Mouse (Mus musculus) cerebellum, postnatal 25 days (tissue): ENCODE results near the gene Tenm2.

Experiments
- DNase-seq, 2 experiments: peaks; one replicate each; pipeline ENCODE4 v3.0.0; 2021; ENCODE audit warnings: mixed read lengths in 2 of 2

Tenm2 gene

DNA sequence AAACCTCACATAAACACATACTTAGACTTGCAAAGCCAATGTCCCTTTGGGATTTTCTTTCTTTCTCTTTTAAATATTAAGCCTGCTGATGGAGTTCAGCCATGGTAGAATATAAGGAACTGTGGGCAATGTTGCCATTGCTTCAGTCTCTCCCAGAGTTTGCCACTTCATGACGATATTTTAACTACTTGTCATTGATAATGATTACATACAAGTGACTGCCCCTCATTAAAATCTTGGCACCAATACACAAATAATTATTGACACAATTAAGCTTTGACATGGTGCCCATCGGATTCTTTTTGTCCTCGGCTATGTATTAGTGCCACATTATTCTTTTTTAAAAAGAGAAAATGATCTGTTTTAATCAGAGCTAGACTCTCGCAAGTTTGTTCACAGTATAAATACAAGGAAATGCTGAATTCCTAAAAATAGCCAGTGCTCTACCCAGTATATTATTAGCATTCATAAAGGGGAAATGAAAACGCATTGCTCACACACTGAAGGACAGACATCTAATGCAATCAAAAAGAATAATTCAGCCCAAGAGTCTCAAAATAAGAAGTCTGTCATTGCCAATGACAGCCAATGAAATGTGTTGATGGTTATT is 158.7 kb downstream of the Tenm2 start:
- DNase-seq = no peak

DNA sequence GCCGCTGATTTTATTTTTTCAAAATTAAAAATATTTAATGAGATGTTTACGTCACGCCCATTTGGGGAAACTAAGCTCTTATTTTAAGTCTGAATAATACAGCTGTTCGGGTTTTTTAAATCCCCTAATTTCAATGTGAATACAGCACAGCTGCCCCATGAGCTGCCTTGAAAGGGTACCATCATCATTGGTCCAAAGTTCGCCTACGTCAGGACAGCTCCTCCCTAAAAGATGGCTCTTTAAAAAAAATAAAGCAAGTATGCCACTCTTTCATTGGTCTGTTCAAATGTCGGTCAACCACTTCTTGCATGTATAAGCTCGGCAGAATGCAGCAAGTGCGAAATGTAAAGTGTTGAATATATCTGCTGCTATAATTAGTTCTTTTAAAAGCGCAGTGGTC is 160.4 kb downstream of the Tenm2 start:
- no peak for DNase-seq

DNA sequence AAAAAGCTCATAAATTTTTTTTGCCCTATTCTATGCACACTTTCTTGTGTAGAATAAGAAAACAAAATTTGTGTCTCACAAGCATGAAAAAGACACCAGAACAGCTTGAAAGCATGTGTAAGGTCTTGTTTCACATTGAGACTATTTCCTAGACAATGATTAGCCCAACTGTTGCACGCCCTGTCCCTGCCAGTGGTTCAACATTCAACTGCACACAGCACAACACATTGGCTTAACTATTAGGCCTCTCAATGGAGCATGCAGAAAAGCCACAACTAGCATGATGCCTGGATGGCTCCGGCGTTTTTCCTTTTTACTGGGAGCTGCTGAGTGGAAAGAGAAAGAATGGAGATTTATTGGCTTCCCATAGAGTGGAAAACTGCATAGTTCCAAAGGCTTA is 170.3 kb downstream of the Tenm2 start:
- no peak for DNase-seq

DNA sequence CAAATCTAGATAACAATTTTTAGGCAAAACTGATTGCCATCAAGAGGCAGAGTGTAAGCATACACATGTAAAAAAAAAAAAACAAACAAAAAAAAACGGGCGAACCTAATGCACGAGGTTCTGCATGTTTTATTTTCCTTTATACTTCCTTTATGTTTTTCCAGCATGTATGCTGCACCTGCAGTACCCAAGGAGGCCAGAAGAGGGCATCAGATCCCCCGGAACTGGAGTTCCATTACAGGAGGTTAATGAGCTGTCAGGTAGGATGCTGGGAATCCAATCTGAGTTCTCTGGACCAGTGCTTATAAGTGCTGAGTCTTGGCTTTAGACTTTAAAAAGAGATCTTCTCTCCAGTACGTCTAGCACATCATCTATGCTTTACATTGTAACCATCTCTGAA is 189.1 kb downstream of the Tenm2 start:
- peak; percentile 11 to 40 for DNase-seq

DNA sequence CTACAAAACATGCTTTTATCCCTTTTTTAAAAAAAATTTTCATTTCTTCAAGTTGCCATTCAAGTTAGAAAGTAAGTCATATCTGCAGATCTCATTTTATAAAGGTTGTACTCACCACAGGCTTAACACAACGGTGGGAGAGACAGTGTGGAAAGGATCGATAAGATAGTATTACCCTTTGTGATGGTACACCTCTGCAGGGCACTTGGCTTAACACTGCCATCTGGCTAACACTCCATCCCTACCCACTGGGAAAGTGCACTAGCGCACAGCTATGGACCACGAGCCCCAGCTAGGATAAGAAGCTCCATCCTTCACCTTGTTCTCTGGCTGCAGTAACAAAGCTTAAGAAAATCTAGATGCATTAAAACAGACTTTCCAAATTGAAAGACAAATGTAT is 194.5 kb downstream of the Tenm2 start:
- DNase-seq = no peak

DNA sequence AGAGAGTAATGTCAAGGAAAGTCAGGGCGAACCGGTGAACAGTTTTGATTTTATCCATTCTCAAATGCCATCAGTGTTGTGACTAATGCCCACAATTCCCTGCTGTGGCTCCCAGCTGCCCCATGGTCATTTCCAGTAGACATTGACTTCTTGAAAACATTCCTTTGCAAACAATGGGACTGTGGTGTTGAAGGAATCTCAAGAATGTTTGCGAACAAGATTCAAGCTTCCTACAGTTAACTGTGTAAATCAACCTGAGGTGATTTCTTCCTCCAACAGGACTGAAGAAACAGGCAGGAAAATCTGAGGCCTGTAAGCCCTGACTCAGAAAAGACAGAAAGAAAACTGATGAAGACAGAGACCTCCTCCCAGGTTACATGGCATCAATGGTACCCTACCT is 196.5 kb downstream of the Tenm2 start:
- no peak for DNase-seq

DNA sequence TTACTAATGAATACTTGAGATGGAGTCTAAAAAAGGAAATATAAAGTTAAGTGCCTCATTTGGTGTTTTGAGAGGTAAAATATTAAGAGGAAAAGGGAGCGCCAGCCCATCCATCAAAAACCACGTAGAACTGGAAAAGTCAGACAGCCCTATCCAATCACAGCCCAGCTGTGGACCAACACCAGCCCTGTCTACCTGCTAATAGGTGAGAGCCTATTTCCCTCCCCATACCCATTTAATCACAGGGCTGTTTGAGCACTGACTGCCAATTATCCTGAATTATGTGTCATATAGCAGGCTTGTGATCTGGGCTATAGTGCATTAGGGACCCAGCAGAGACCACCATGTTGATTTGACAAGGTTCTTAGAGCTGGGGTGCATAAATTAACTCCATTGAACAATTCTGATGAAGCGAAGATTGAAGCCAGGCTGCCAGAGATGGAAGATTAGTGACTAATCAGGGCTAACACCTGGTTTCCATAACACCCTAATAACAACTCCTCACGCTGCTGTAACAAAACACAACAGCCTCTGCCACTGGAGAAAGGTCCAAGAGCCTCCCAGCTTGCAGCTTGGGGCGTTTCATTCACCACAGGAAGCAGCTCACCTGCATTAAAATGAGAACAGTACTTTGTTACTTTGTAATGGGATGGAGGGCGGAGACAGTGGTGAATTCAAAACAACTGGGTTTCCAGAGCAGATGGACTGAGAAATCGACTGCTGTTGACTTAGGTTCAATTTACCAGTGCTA is 204.3 kb downstream of the Tenm2 start:
- DNase-seq = no peak

DNA sequence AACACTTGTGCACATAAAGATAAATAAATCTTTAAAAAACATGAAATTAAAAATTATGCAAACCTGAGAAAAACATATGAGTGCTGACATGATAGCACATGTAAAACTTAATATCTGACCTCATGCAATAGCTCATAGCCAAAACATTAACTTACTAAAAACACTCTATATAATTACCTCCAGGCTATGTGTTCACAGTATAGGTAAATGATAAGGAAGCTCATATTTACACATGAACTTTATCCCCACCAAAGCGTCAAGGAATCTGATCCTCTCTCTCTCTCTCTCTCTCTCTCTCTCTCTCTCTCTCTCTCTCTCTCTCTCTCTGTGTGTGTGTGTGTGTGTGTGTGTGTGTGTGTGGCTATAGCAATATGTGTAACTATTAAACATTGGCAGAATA is 223.9 kb downstream of the Tenm2 start:
- no peak for DNase-seq

DNA sequence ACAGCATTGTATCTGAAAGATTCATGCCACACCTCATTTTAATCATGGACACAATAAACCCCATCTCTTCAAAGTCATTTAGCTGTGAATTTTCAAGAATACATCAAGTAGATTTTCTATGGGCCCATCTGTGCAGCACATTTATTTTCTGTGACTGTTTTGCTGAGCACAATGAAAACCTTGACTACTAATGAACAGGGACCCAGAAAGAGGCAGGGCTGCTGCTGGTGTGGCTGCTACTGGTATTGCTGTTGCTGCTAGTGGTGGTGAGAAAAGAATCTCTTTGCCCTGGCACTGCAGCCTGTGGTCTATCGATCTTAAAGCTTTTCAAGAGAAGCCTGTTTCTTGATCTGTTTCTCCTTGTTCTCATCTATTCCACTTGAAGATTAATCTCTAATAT is 226.5 kb downstream of the Tenm2 start:
- no peak for DNase-seq

DNA sequence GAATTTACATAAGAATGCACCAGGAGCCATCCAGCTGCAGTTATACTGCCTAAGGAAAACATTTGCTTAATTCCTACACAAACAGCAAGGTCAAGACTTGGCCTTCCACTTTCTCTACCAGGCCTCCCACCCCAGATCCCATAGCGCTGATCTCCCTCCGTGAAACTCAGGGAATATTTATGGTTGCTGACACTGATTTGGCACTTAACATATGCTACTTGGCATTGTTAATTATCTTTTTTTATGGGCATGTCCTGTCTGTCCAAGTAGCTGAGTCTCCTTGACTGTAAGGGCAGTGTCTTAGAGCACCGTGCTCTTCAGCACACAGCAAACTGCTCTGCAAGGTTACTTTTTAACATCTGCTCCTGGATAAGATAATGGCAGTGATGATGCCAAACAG is 238.1 kb downstream of the Tenm2 start:
- DNase-seq = no peak

DNA sequence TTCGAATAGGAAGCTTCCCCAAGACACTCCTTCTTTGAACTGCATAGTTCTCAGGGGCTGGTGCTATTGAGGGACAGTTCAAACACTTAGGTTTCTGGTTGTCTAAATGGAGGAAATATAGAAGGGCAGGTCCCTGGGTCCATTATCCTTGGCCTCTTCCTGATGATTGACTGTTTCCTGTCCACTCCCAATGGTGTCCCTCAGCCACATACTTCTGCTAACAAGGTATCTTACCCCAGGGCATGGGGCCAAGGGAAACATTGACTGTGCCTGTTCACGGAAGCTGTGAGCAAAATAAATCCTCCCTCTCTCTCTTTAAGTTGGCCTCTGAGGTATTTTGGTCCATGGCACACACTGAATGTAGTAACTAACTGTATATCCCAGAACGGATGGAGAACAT is 244.9 kb downstream of the Tenm2 start:
- peak in 1 of 2 experiments; percentile 8 for DNase-seq

DNA sequence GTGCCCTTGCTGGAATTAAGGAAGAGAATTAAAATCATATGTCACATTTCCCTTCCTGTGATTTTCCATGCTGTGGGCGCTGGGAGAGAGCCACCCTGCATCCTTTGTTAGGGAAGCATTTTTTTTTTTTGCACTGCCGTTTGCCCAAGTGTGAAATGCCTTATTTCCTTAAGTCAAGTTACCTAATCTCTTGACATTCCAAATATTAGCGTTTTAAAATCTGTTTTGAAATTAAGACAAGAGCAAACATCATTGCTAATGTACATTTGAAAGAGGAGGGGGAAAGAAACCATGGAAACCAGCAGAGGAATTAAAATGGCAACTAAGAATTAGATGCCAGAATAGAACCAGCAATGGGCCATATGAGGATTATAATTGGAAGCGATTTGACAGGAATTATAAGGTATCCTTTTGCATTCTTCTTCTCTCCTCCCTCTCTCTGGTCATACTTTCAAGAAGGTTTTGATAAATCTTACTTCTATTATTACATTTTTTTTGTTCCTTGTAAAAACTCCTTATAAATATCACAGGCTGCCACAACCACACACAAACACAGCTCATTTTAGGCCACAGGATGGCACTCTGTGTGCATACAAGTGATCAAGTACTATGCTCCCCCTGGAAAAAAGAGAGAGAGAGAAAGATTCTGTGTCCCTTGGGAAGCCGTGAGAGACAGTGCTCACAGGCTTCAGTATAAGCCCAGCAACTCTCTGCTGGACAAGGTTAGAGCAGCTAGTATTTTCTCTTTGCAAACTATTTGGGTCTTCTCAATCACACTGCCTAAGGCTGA is 246.8 kb downstream of the Tenm2 start:
- DNase-seq = peak; percentile 15 to 35

DNA sequence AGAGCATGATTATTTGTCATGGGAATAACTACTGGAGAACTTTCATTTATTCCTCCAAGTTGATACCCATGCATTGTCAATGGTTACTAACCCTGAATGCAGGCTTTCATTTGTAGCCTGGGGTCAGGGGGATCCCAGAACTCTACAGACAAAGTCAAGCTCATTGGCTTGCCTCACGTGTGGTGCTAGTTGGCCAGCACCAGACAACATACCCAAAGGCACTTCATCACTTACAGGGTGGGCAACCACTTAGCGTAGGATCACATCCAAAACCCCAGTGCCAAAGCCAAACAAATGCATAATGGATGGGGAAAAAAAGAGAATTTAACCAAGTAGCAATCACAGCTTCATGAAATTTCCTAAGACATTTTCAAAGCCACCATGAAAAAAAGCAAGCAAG is 261.6 kb downstream of the Tenm2 start:
- no peak for DNase-seq

DNA sequence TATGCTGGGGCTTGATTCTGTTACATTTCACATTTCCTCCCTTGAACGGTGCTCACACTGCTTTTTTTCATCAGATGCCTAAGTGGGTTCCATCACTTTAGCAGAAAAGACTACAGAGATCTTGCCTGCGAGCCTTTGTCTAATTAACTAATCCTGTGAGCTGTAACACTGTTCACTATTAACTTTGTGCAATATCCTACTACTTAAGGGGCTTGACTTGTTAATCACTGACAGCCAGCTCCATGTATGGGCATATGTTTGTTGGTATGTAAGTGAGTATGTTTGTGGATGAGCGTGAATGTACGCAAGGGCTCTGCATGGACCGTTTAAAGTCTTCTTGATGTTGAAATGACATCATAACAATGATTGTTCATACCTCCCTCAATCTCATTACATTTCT is 277.7 kb downstream of the Tenm2 start:
- no peak for DNase-seq

DNA sequence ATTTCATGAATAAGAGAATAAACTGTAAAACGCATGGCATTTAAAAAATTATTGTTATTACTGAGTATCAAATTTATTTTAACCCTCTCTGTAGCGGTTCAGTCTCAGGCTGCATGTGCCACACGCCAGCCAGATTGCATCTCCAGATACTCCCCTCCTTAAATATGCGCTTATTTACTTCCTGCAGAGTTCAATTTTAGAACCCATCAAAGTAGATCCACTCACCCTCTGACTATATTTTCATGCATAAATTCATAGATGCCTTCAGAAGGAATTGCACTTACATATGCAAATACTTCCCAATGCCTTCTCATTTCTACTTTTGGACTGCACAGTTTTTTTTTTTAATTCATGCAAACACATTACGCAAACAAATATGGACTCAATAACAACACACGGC is 294.3 kb downstream of the Tenm2 start:
- no peak for DNase-seq

DNA sequence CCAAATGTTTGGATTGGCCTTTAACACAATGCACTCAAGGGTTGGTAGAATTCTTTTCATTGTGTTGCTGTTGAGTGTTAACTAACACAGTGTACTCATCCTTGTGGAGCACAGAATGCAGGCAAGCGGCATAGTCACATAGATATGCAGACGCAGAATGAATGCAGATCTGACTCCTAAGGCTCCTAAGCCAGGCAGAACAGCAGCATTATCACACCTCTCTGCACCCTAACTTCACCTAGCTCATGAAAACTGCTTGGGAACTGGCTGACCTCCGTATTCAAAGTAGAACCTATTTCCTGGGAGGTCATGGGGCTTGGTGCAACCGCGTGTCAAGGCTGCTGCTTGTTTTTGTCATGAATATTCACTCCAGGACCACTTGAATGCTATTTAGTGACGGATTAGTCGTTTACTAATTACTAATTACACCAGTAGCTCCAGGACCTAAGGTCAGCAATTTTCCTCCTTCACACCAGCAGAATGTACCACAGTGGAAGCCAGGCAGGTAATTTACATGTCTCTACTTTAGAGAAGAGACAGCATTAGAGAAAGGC is 295.1 kb downstream of the Tenm2 start:
- DNase-seq = no peak

DNA sequence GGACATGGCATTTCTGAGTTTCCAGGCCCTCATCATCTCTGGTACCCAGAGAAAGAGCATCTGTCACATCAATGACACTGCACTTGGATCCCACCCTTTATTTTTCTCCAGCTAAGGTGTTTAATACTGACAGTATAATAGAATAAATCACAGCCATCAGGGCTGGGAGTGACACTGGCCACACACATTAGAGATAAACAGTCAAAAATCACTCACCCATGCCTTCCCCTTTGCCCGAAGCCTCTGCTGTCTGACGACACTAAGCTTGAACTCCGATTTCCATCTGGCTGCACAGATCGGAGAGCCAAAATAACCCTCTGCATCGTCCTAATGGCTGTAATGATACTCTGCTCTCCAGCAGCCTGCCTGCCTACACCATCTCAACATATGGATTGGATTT is 305.9 kb downstream of the Tenm2 start:
- DNase-seq = no peak

DNA sequence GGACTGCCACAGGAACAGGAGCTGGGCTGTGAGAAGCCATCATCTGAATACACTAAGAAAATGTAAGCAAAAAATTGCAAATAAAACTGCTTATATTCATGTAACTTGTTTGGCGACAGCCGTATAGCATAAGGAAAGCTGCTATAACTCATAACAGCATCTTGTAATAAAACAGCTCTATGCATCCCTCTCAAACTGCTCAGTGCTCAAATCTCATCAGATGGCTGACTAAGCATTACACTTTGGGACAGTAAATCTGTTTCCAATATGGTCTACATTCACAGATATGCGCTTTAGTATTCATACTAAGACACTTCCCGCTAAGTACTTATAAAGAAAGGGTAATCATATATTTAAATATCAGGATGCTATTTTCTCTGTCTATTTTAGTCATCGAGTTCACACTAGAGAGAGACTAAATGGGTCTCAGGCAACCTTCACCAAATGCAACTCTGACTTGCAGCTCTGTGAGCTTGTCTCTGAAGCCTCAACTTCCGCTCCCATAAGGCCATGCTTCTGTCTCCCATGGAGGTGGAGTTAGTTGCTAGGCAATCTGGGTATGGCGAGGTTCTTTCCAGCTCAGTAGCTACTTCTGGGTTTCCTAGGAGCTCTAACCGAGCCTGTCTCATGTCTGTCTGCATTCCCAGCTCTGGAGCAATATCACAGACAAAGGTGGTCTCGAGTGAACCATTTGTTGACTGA is 308.9 kb downstream of the Tenm2 start:
- DNase-seq = no peak

DNA sequence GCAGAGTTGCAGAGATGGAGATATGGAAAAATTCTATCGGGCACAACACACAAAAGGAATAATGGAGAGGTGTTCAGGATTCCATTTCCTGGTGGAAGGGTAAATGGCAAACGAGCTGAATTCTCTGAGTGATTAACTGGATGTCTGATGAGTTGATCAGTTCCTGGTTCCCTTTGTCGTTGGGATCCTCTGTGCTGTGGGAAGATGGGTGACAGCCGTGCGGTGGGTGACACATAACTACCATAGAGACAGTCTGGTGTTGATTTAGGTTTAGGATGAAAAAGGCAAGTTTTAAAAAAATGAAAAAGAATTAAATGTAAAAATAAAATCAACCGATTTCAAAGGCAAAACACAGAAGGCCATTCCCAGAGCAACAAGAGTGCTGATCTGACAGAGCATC is 316.5 kb downstream of the Tenm2 start:
- DNase-seq = no peak

DNA sequence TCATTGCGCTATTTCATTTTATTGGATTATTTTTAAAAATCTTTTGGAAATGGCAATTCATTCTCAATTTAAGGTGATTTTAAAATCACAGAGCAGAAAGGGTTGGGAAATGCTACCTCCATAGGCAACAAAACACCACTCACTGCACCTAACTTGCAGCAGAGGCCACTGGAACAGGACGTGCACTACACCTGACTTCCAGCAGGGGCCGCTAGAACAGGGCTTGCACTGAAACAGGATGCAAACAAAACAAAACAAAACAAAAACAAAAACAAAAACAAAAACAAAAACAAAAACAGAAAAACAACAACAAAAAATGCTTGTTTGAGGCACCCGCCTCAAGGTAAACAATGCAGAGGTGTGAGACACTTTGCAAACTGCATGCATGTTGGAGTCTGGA is 324.4 kb downstream of the Tenm2 start:
- DNase-seq = peak; percentile 19 to 41

DNA sequence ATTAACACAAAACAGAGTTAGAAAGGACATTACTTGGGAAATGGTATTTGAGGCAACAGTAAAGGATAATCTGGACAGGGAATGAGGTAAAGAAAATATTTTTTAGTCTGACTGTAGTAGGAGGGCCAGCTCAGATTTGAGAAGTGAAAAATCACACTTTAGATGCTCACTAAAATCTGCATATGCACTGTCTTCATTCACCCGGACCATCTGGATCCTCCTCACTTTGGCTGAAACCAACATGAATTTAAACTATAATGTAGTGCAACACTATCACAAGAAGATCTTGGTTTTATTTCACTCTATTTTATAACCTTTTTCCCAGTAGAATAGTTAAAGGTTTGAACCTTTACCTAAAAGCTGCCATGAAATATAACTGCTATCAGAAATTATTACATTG is 326.7 kb downstream of the Tenm2 start:
- DNase-seq = no peak

DNA sequence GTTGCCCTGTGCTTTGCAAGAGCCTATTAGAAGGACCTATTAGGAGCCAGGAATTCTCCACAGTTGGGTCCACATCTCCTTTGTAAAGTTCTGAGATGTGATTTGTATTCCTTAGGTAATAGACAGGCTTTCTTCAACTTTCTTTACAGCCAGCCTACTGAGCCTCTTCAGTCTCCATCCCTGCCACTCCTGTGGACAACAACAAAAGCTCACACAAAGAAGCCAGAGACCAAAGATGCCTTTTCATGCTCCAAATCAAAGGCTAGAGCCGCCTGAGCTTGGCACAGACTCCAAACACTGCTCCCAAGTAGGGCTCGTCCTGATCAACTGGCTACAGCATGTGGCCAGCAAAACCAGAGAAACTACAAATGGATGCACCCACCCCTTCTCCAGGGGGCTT is 333.5 kb downstream of the Tenm2 start:
- no peak for DNase-seq

DNA sequence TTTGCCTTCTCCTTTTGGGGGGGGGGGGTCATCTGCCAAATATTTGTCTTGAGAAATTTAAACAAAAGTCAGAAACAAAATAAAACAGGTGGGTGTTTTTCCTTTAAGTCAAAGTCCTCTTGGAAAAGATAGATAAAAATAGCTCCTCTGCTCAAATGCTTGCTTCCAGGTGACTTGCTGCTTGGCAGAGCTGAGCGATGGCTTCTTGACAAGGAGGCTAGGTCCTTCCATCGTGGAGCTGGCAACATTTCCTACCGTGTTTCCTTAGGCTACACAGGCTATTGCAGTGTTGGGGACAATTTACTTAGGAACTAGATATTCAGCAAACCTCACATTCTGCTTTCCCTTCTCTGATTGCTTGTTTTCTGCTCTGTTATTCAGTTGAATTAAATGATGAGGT is 342.7 kb downstream of the Tenm2 start:
- peak; percentile 79 to 87 for DNase-seq
